Mouse (Mus musculus) heart, adult 18-20 months (tissue): ENCODE data around the gene Rab19. TPM values are rescaled to one million over a fixed set of nuclear protein-coding genes. Genes with fewer than 3 reads are reported as not detected.
"Not testable (repeated sequence)": the region's sequence is repeated elsewhere in the genome, so short reads cannot be mapped to it uniquely, and the experiment has no call there.

ENCODE experiments used
- DNase-seq, 2 experiments: peaks; one replicate each; pipeline ENCODE4 v3.0.0; 2021 to 2022; ENCODE audit warnings: mixed read lengths in 1 of 2
- long read RNA-seq, 2 experiments: library from polyadenylated mRNA; stranded (forward); transcript quantifications; one replicate each; pipeline ENCODE4 v2.0.0; 2021
- total RNA-seq, 2 experiments: library from RNA; stranded (reverse); gene quantifications; 2 replicates each; pipeline ENCODE4 v1.2.3; 2021

Rab19 gene
- under 1 TPM in 1 of 2 experiments, not detected in 1; 0.31 TPM for total RNA-seq
- long read RNA-seq, experiment 1, partial matches to known transcripts: 1 of 1 reads
- long read RNA-seq, experiment 1, other reads (novel, unspliced or antisense): 0 of 1 reads
- long read RNA-seq, experiment 2: 0 reads

GRCm38 (mm10) chr6:39381125-39381880 is at the start of gene Rab19:
Rab19 (plus strand) TSS chr6:39381175.
- peak; percentile 45 to 58 for DNase-seq

- DNase-seq: no peak
Observed at GRCm38 (mm10) chr6:39331998-39332700, 48.8 kb upstream of the Rab19 start.

GRCm38 (mm10) chr6:39334224-39334623 is 46.8 kb upstream of the Rab19 start:
- DNase-seq: peak in 1 of 2 experiments; percentile 29

- no peak for DNase-seq
Observed at GRCm38 (mm10) chr6:39334873-39335272, 46.1 kb upstream of the Rab19 start.

- DNase-seq: no peak
Observed at GRCm38 (mm10) chr6:39338359-39338758, 42.6 kb upstream of the Rab19 start.

GRCm38 (mm10) chr6:39341798-39342197 is 39.2 kb upstream of the Rab19 start:
- peak in 1 of 2 experiments; percentile 44 for DNase-seq

- DNase-seq: peak; percentile 80 to 93
Observed at GRCm38 (mm10) chr6:39344020-39344419, 37.0 kb upstream of the Rab19 start.

GRCm38 (mm10) chr6:39345430-39345829 is 35.5 kb upstream of the Rab19 start:
- no peak for DNase-seq

GRCm38 (mm10) chr6:39346991-39347501 is 33.9 kb upstream of the Rab19 start:
- no peak for DNase-seq

GRCm38 (mm10) chr6:39347880-39348814 is 32.8 kb upstream of the Rab19 start:
- peak in 1 of 2 experiments; percentile 30 for DNase-seq

- DNase-seq: no peak
Observed at GRCm38 (mm10) chr6:39348946-39349345, 32.0 kb upstream of the Rab19 start.

- not testable (repeated sequence) for DNase-seq
Observed at GRCm38 (mm10) chr6:39359207-39359606, 21.8 kb upstream of the Rab19 start.

- DNase-seq: no peak
Observed at GRCm38 (mm10) chr6:39362684-39363083, 18.3 kb upstream of the Rab19 start.

- DNase-seq: no peak
Observed at GRCm38 (mm10) chr6:39369631-39370030, 11.3 kb upstream of the Rab19 start.

GRCm38 (mm10) chr6:39372042-39372441 is 8.9 kb upstream of the Rab19 start:
- DNase-seq: no peak

GRCm38 (mm10) chr6:39372727-39373126 is 8.2 kb upstream of the Rab19 start:
- DNase-seq: peak; percentile 72 to 84

GRCm38 (mm10) chr6:39373301-39373955 is 7.5 kb upstream of the Rab19 start:
- DNase-seq: no peak

- no peak for DNase-seq
Observed at GRCm38 (mm10) chr6:39376775-39377174, 4.2 kb upstream of the Rab19 start.

- peak; percentile 90 to 92 for DNase-seq
Observed at GRCm38 (mm10) chr6:39377311-39377827, 3.6 kb upstream of the Rab19 start, which contains the start of gene Slc37a3. Slc37a3 (minus strand) TSS chr6:39377675.

GRCm38 (mm10) chr6:39378161-39378835 is 2.7 kb upstream of the Rab19 start:
- not testable (repeated sequence) for DNase-seq
